Mouse (Mus musculus): ENCODE measurements around the gene Prepl.

GRCm38 (mm10) chr17:85113441-85113840, 23.4 kb upstream of the Prepl start:
- TF ChIP-seq CTCF (IDR thresholded peaks at IDR 0.05; ENCODE audit: insufficient read depth, low read depth, low read length) (no peak), POLR2A (IDR thresholded peaks at IDR 0.05; ENCODE audit: insufficient read depth, low read depth, low read length) (no peak)

Measured in olfactory bulb, adult 2 months (tissue).